Mouse (Mus musculus) intestine, embryonic 16.5 days (tissue): ENCODE measurements around the gene Fgfr2. TPM values are rescaled to one million over a fixed set of nuclear protein-coding genes. Genes with fewer than 3 reads are reported as not detected.

ENCODE experiments used
- ATAC-seq: fragments of 200-750 bp; cut with Nextera tagmentation; 2 replicates; pipeline ENCODE4 v1.8.0; 2017; ENCODE audit warnings: moderate TSS enrichment, moderate library complexity
- H3K27ac ChIP-seq: fragments of 300-500 bp; sonication (generic); 2 replicates; pipeline ENCODE4 v1.5.1; 2014; ENCODE audit warnings: mild to moderate bottlenecking, low read length
- H3K27me3 ChIP-seq: fragments of 300-500 bp; sonication (generic); replicated peaks from 2 replicates; pipeline ENCODE4 v1.6.1; 2014; ENCODE audit warnings: low read length, control low read depth, mixed read lengths; ENCODE audit not compliant: control insufficient read depth, insufficient read depth
- H3K36me3 ChIP-seq: fragments of 300-500 bp; sonication (generic); 2 replicates; pipeline ENCODE4 v1.6.1; 2014; ENCODE audit warnings: low read length, control low read depth; ENCODE audit not compliant: control insufficient read depth, insufficient read depth
- H3K4me1 ChIP-seq: fragments of 300-500 bp; sonication (generic); 2 replicates; pipeline ENCODE4 v1.6.1; 2014; ENCODE audit warnings: low read length, control low read depth, mixed read lengths; ENCODE audit not compliant: control insufficient read depth, insufficient read depth
- H3K4me2 ChIP-seq: fragments of 300-500 bp; sonication (generic); 2 replicates; pipeline ENCODE4 v1.6.1; 2014; ENCODE audit warnings: low read depth, low read length, control low read depth
- H3K4me3 ChIP-seq: fragments of 300-500 bp; sonication (generic); 2 replicates; pipeline ENCODE4 v1.5.1; 2014; ENCODE audit warnings: mild to moderate bottlenecking, low read length
- H3K9ac ChIP-seq: fragments of 300-500 bp; sonication (generic); 2 replicates; pipeline ENCODE4 v1.6.1; 2014; ENCODE audit warnings: low read depth, low read length
- H3K9me3 ChIP-seq: fragments of 300-500 bp; sonication (generic); 2 replicates; pipeline ENCODE4 v1.6.1; 2016; ENCODE audit warnings: low read length, control low read depth; ENCODE audit not compliant: control insufficient read depth
- whole genome bisulfite sequencing: fragments of 180-500 bp; shearing (Covaris S2); extraction: QIAGEN DNeasy Blood & Tissue Kit; methylation state at CpG from one replicate; pipeline ENCODE4 v1.1.7; 2014; 5-methylcytosine and 5-hydroxymethylcytosine counted together
- polyA plus RNA-seq: library from polyadenylated mRNA; unstranded; fragments of >200 nt; fragmentation: Nextera tagmentation; extraction: Ambion mirVana; gene quantifications from 2 replicates; pipeline ENCODE4 v1.2.1, GENCODE M21; 2015

Fgfr2 gene
- polyA plus RNA-seq, 1 experiment from 2014 or later = 47.3 TPM

GRCm38 (mm10) chr7:132435486-132436055, 687.6 kb downstream of the Fgfr2 start:
- Histone ChIP-seq H3K36me3 (no peaks in the 10 kb centered on the region), H3K4me1 (no peaks in the 10 kb centered on the region), H3K9ac (no peak overlapping the region), H3K4me2 (no peak overlapping the region), H3K27ac (no peak overlapping the region; the same call in 1 of the 2 replicates), H3K4me3 (no peak overlapping the region), H3K27me3 (no peaks in the 10 kb centered on the region), H3K9me3 (no peaks in the 10 kb centered on the region)
- 69% methylated on average over 8 of the region's 8 CpGs for WGBS
- no peak for ATAC-seq

- Histone ChIP-seq H3K4me1 (no peaks in the 10 kb centered on the region), H3K9me3 (no peaks in the 10 kb centered on the region), H3K9ac (no peak overlapping the region), H3K4me3 (no peak overlapping the region), H3K27ac (no peak overlapping the region), H3K36me3 (no peaks in the 10 kb centered on the region), H3K27me3 (no peaks in the 10 kb centered on the region), H3K4me2 (no peak overlapping the region)
- 64% methylated on average over 4 of the region's 4 CpGs for WGBS
- ATAC-seq = no peak
Observed at GRCm38 (mm10) chr7:132429324-132429723, 693.8 kb downstream of the Fgfr2 start.

- no peak for ATAC-seq
- no peak overlapping the region for H3K4me2 ChIP-seq
- no peak overlapping the region for H3K4me3 ChIP-seq
- H3K9me3 ChIP-seq = no peaks in the 10 kb centered on the region
- no peaks in the 10 kb centered on the region for H3K36me3 ChIP-seq
- no peak overlapping the region for H3K9ac ChIP-seq
- H3K27ac ChIP-seq = no peak overlapping the region
- no peaks in the 10 kb centered on the region for H3K4me1 ChIP-seq
- 95% methylated on average over 4 of the region's 4 CpGs for WGBS
- no peaks in the 10 kb centered on the region for H3K27me3 ChIP-seq
Observed at GRCm38 (mm10) chr7:132428308-132428707, 694.8 kb downstream of the Fgfr2 start.

- peak; percentile 67; the same call in 1 of the 2 replicates for ATAC-seq
- no peak overlapping the region for H3K4me3 ChIP-seq
- 60% methylated on average over 5 of the region's 5 CpGs for WGBS
- H3K9me3 ChIP-seq = no peaks in the 10 kb centered on the region
- no peak overlapping the region for H3K4me2 ChIP-seq
- H3K4me1 ChIP-seq = no peaks in the 10 kb centered on the region
- no peaks in the 10 kb centered on the region for H3K27me3 ChIP-seq
- no peaks in the 10 kb centered on the region for H3K36me3 ChIP-seq
- no peak overlapping the region for H3K9ac ChIP-seq
- no peak overlapping the region for H3K27ac ChIP-seq
Observed at GRCm38 (mm10) chr7:132426069-132426468, 697.1 kb downstream of the Fgfr2 start.

- Histone ChIP-seq H3K4me3 (no peak overlapping the region), H3K9me3 (no peaks in the 10 kb centered on the region), H3K9ac (no peak overlapping the region), H3K4me2 (no peak overlapping the region), H3K36me3 (no peaks in the 10 kb centered on the region), H3K4me1 (no peaks in the 10 kb centered on the region), H3K27ac (no peak overlapping the region), H3K27me3 (no peaks in the 10 kb centered on the region)
- ATAC-seq = 0 out of 2 replicates have a peak, but pooled peaks have one; percentile 42
- WGBS = 69% methylated on average over 11 of the region's 11 CpGs
Observed at GRCm38 (mm10) chr7:132425364-132425999, 697.7 kb downstream of the Fgfr2 start.

- ATAC-seq = no peak
- Histone ChIP-seq H3K27me3 (no peaks in the 10 kb centered on the region), H3K4me1 (no peaks in the 10 kb centered on the region), H3K9me3 (no peaks in the 10 kb centered on the region), H3K27ac (no peak overlapping the region), H3K36me3 (no peaks in the 10 kb centered on the region), H3K4me3 (no peak overlapping the region), H3K4me2 (no peak overlapping the region), H3K9ac (no peak overlapping the region)
- WGBS = 72% methylated on average over 5 of the region's 5 CpGs
Observed at GRCm38 (mm10) chr7:132423570-132423969, 699.6 kb downstream of the Fgfr2 start.

GRCm38 (mm10) chr7:132419378-132420255, 703.5 kb downstream of the Fgfr2 start:
- H3K4me1 ChIP-seq = no peaks in the 10 kb centered on the region
- H3K36me3 ChIP-seq = no peaks in the 10 kb centered on the region
- ATAC-seq = no peak
- H3K4me2 ChIP-seq = no peak overlapping the region
- no peak overlapping the region for H3K9ac ChIP-seq
- H3K9me3 ChIP-seq = no peaks in the 10 kb centered on the region
- 84% methylated on average over 10 of the region's 10 CpGs for WGBS
- H3K27ac ChIP-seq = no peak overlapping the region
- H3K27me3 ChIP-seq = no peaks in the 10 kb centered on the region
- H3K4me3 ChIP-seq = no peak overlapping the region

GRCm38 (mm10) chr7:132416866-132417265, 706.3 kb downstream of the Fgfr2 start:
- Histone ChIP-seq H3K36me3 (no peaks in the 10 kb centered on the region), H3K9ac (no peak overlapping the region), H3K4me2 (no peak overlapping the region), H3K4me3 (no peak overlapping the region), H3K27me3 (no peaks in the 10 kb centered on the region), H3K9me3 (no peaks in the 10 kb centered on the region), H3K27ac (no peak overlapping the region), H3K4me1 (no peaks in the 10 kb centered on the region)
- no peak for ATAC-seq
- WGBS = 50% methylated on average over 9 of the region's 9 CpGs

- Histone ChIP-seq H3K4me3 (no peak overlapping the region), H3K4me1 (no peaks in the 10 kb centered on the region), H3K36me3 (no peaks in the 10 kb centered on the region), H3K9ac (no peak overlapping the region), H3K27ac (no peak overlapping the region), H3K4me2 (no peak overlapping the region), H3K9me3 (no peaks in the 10 kb centered on the region), H3K27me3 (no peaks in the 10 kb centered on the region)
- no peak for ATAC-seq
Observed at GRCm38 (mm10) chr7:132415866-132416265, 707.3 kb downstream of the Fgfr2 start.
